Mouse (Mus musculus) olfactory bulb, adult 2 months (tissue): Measurements from ENCODE around the gene Mtx1.

ENCODE experiments used
- CTCF ChIP-seq: fragments of 200-500 bp; IDR thresholded peaks from 2 replicates; pipeline ENCODE4 v1.5.1; 2012; ENCODE audit warnings: low read depth, mild to moderate bottlenecking, low read length, moderate library complexity; ENCODE audit not compliant: insufficient read depth
- POLR2A ChIP-seq: fragments of 200-500 bp; IDR thresholded peaks from 2 replicates; pipeline ENCODE4 v1.6.1; 2012; ENCODE audit warnings: mild to moderate bottlenecking, low read depth, low read length, moderate library complexity; ENCODE audit not compliant: insufficient read depth

DNA sequence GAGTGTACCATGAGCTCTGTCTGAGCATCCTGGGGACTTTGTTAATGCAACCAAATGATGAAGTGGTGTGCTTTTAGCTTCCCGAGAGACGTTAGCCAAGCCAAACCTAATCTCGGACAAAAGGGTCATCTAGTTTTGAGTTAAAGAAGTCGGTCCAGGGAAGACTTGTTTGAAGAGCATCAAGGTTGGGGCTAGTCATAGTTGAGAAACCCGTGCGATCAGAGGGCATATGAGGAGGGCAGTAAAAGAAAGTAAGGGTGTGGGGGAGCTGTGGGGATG lies 48.8 kb downstream of the Mtx1 start:
- TF ChIP-seq POLR2A, result no peak
- TF ChIP-seq CTCF, result no peak
